Mouse (Mus musculus): ENCODE results near the gene Ptgis. TPM values are rescaled to one million over a fixed set of nuclear protein-coding genes. Genes with fewer than 3 reads are reported as not detected.

Ptgis gene
- polyA plus RNA-seq (2016; fragmentation: Nextera tagmentation; extraction: Ambion mirVana): 2.4 and 2.9 TPM in 2 replicates

DNA sequence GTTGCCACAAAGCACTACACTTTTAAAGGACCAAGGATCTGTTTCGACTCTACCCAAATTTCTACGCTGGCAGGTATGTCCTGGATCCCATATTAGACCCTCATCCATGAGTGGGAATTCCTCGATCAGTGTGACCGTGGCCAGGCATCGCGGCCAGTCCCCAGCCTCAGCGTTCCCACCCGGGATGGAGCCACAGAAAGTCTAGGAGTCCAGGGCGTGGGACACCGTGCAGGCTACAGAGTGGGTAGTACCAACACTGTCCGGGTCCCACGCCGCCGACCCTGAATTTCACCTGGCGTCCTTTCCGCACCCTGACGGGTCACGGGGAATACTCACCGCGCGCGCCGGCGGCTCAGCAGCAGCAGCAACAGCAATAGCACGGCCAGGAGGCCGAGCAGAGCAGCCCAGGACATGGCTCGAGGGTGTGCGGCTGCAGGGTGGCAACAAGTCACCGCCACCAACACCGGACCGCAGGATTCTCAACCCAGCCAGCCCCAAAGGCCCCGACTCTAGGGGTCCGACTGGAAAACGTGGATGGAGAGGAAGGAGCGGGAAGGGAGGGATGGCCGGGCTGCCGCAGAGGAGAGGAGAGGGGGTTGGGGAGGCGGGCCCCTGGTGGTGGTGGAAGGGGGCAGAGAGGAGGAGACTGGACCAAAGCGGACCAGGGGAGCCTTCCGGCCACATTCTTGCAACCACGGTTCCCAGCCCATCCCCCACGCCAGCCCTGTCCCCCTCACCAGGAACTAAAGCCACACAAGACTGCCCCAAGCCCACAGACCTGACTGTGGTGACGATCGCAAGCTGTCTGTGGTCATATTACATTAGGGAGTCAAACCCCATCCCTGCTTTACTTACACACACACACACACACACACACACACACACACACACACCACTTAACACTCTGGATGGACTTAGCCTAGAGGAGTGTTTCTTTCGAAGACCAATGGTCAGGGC, at the start of gene Ptgis:
Gene Ptgis (minus strand): TSS at position 597 of the 957 bp plus-strand sequence.
- Histone ChIP-seq H3K36me3 (no peaks in the 10 kb centered on the region), H3K4me2 (peak within 1 kb of the TSS; percentile 54), H3K27ac (no peak within 1 kb of the TSS), H3K4me1 (peaks cover 6% of the 10 kb centered on the region; the same call in 1 of the 2 replicates), H3K9ac (0 out of 2 replicates have a peak within 1 kb of the TSS, but pooled peaks have one; percentile 27), H3K4me3 (peak within 1 kb of the TSS; percentile 37), H3K9me3 (replicated peaks) (peaks cover 5% of the 10 kb centered on the region), H3K27me3 (replicated peaks) (peaks cover 48% of the 10 kb centered on the region)
- no peak for ATAC-seq
- WGBS (ENCODE audit: insufficient replicate concordance): 5% methylated on average over 44 of the region's 45 CpGs

DNA sequence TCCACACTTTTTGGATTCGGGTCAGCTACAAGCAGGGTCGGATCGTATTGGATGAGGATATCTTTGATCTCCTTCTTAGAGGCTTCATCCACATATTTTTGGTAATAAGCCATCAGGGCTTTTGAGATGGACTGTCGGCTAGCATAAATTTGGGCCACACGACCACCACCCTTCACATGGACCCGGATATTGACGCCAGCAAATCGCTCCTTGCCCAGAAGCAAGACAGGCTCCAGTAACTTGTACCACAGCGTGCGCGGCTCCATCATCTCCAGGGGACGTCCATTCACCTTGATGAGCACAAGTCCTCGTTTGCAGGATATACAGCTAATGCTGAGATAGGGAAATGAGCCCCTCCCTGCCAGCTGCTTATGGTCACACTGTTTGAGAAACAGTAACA, 41.1 kb upstream of the Ptgis start:
- H3K4me3 ChIP-seq: no peak overlapping the region
- WGBS (ENCODE audit: insufficient replicate concordance): 77% methylated on average over 13 of the region's 13 CpGs
- H3K4me1 ChIP-seq: peaks cover 9% of the 10 kb centered on the region
- no peaks in the 10 kb centered on the region for H3K9me3 ChIP-seq (replicated peaks)
- no peaks in the 10 kb centered on the region for H3K36me3 ChIP-seq
- no peak overlapping the region for H3K4me2 ChIP-seq
- peaks cover 8% of the 10 kb centered on the region for H3K27me3 ChIP-seq (replicated peaks)
- H3K27ac ChIP-seq: no peak overlapping the region
- H3K9ac ChIP-seq: no peak overlapping the region
- ATAC-seq: no peak

DNA sequence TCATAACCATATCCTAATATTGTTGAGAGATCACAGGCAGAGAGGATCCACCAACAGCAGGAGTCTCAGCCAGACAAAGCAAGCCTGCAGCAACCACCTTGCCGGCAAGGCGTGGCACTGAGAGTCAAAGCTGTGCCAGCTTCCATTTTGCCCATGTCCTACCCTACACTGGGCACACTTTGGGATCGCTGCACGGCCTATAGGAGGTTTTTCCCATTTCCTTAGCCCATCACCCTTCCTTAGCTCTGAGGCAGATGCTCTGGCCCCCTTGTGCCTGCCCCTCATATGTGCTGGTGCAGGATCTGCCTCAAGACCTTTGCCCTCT, 40.5 kb upstream of the Ptgis start:
- no peak overlapping the region for H3K27ac ChIP-seq
- 64% methylated on average over 4 of the region's 4 CpGs for WGBS (ENCODE audit: insufficient replicate concordance)
- no peak overlapping the region for H3K9ac ChIP-seq
- peaks cover 8% of the 10 kb centered on the region for H3K27me3 ChIP-seq (replicated peaks)
- no peaks in the 10 kb centered on the region for H3K36me3 ChIP-seq
- no peaks in the 10 kb centered on the region for H3K9me3 ChIP-seq (replicated peaks)
- no peak overlapping the region for H3K4me3 ChIP-seq
- ATAC-seq: peak; percentile 52; the same call in 1 of the 2 replicates
- H3K4me1 ChIP-seq: peaks cover 9% of the 10 kb centered on the region
- 0 out of 2 replicates have a peak overlapping the region, but pooled peaks have one; percentile 1 for H3K4me2 ChIP-seq

DNA sequence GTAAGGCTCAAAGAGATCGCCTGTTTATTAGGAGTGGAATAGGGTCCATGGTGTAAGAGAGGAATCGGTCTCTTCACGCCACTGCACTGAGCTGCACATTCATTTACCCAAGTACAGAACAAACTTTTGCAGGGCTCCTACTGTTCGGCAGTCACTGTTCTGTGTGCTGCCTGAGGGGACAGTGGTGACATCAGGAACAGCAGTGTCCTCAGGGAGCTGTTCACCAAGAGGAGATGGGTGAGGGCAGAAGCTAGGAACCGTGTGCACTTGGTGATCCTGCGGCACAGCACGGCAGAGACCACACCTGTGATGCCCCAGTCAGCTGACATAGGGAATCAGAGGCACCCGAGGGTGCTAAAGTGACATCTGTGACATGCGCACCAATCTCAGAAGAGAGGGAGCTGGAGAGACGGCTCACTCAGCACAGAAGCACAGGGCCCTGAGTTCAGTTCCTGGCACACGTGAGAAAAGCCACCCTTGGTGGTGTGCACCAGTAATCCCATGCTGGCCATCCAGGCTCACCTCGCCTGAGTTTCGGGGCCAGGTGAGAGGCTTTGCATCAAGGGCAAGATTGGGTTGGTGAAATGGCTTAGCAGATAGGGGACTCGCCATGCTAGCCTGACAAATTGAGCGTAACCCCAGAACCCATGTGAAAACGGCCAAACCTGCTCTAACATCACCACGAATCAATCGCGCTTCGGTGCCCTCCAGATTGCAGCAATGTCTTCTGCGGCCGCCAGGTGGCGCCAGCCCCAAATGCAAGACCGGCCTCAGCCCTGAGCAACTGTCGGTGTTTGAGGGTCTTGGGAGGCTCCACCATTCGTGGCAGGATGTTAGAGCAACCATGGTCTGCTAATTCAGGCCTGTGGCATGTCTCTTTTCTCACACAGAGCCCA, 39.9 kb upstream of the Ptgis start:
- H3K4me2 ChIP-seq: 0 out of 2 replicates have a peak overlapping the region, but pooled peaks have one; percentile 1
- peaks cover 8% of the 10 kb centered on the region for H3K27me3 ChIP-seq (replicated peaks)
- no peaks in the 10 kb centered on the region for H3K36me3 ChIP-seq
- H3K4me1 ChIP-seq: peaks cover 9% of the 10 kb centered on the region
- H3K9ac ChIP-seq: no peak overlapping the region
- no peak overlapping the region for H3K27ac ChIP-seq
- no peaks in the 10 kb centered on the region for H3K9me3 ChIP-seq (replicated peaks)
- ATAC-seq: peak; percentile 68; the same call in 1 of the 2 replicates
- 40% methylated on average over 26 of the region's 26 CpGs for WGBS (ENCODE audit: insufficient replicate concordance)
- H3K4me3 ChIP-seq: no peak overlapping the region

DNA sequence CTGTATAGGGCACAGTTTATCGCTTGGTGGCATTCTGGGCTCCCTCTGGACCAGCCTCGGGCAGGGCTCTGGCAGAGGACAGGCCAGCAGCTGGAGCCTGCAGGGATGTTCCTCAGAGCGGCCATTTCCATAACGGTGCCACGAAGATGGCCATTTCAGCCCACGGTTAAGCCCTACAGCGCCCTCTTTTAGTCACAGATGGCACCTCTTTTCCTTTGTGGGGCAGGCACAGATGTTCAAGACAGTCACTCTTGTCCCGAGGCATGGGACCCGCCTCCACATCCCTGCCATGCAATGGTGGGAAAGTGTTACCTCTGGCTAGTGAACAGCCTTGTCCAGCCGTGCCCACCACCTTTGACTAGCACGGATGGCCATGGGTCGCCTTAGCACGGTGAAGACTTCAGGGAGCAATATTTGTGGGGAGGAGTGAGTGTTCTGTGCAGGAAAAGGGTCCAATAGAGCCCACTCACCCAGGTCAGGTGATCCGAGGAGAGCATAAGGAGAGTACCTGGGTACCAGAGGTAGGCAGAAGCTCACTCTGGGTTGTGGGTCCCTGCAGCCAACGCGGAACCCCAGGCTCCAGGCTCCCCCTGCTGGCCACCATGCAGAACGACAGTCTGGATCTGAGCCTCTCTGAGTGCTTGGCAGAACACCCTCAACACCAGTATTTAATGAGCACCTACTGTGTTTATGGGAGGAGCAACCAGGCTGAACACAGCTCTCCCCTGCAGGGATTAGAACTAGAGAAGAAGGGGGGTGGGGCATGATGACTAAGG, 38.5 kb upstream of the Ptgis start:
- ATAC-seq: 0 out of 2 replicates have a peak, but pooled peaks have one; percentile 33
- H3K9ac ChIP-seq: no peak overlapping the region
- H3K4me1 ChIP-seq: peaks cover 9% of the 10 kb centered on the region
- 48% methylated on average over 17 of the region's 17 CpGs for WGBS (ENCODE audit: insufficient replicate concordance)
- H3K4me3 ChIP-seq: no peak overlapping the region
- no peaks in the 10 kb centered on the region for H3K36me3 ChIP-seq
- no peak overlapping the region for H3K4me2 ChIP-seq
- no peak overlapping the region for H3K27ac ChIP-seq
- peaks cover 8% of the 10 kb centered on the region for H3K27me3 ChIP-seq (replicated peaks)
- no peaks in the 10 kb centered on the region for H3K9me3 ChIP-seq (replicated peaks)

DNA sequence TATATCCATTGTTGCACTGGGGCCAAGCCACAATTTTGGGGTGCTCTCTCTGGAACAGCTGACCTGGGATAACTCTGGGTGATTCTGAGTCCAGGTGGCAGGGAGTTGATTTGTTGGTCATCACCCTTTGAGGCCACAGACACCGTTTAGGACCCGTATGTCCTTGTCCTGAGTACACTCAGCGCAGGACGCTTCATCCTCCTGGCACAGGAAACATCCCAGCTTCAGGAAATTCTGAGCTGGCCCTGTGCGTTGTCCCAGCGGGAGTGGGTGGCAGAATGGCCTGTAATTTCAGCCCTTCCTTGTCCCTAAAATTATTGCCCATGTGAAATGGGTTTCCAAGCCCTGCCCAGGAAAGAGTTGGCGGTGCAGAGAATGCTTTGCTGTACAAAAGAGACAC, 37.6 kb upstream of the Ptgis start:
- no peak for ATAC-seq
- Histone ChIP-seq H3K4me2 (no peak overlapping the region), H3K4me1 (peaks cover 9% of the 10 kb centered on the region), H3K27ac (no peak overlapping the region), H3K36me3 (no peaks in the 10 kb centered on the region), H3K9me3 (replicated peaks) (no peaks in the 10 kb centered on the region), H3K4me3 (no peak overlapping the region), H3K27me3 (replicated peaks) (peaks cover 8% of the 10 kb centered on the region), H3K9ac (no peak overlapping the region)
- 71% methylated on average over 7 of the region's 7 CpGs for WGBS (ENCODE audit: insufficient replicate concordance)

DNA sequence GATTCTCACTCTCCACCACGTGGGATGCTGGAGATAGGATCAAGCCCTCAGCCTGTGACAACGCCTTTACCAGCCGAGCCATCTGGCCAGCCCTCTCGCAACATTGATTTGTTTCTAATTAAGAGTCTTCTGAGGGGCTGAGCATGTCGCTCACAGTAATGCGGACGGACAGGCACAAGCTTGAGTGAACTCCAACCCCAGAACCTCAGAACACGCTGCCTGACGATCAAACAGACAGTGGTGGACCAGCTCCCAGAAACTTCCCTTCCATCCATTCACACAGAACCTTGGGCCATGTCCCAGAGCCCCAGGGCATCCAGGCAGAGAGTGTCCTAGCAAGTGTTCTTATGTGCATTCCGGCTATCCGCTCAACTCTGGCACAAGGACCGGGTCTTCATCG, 36.6 kb upstream of the Ptgis start:
- Histone ChIP-seq H3K4me2 (no peak overlapping the region), H3K27me3 (replicated peaks) (peaks cover 8% of the 10 kb centered on the region), H3K36me3 (no peaks in the 10 kb centered on the region), H3K4me1 (peaks cover 9% of the 10 kb centered on the region), H3K9ac (no peak overlapping the region), H3K27ac (no peak overlapping the region), H3K9me3 (replicated peaks) (no peaks in the 10 kb centered on the region), H3K4me3 (no peak overlapping the region)
- WGBS (ENCODE audit: insufficient replicate concordance): 71% methylated on average over 13 of the region's 13 CpGs
- ATAC-seq: no peak

DNA sequence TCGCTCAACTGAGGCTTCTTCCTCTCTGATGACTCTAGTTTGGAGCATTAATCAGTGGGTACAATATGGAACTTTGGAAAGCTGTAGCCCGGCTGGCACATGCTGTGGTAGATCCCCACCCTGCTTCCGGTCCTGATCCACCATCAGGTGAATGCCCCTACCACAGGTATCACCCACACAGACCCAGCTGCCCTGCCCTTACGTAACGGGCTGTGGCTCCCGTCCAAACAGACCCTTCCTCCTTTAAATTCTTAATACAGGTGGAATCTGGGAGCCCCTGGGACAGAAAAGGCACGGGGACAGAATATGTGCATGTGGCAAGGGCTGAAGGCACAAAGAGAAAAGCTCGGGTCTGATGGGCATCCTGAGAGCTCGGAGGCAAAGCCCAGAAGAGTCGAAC, 35.5 kb upstream of the Ptgis start:
- Histone ChIP-seq H3K27ac (no peak overlapping the region), H3K36me3 (no peaks in the 10 kb centered on the region), H3K27me3 (replicated peaks) (peaks cover 8% of the 10 kb centered on the region), H3K9me3 (replicated peaks) (no peaks in the 10 kb centered on the region), H3K4me3 (no peak overlapping the region), H3K4me1 (peaks cover 6% of the 10 kb centered on the region), H3K9ac (no peak overlapping the region), H3K4me2 (no peak overlapping the region)
- 70% methylated on average over 10 of the region's 10 CpGs for WGBS (ENCODE audit: insufficient replicate concordance)
- ATAC-seq: no peak

DNA sequence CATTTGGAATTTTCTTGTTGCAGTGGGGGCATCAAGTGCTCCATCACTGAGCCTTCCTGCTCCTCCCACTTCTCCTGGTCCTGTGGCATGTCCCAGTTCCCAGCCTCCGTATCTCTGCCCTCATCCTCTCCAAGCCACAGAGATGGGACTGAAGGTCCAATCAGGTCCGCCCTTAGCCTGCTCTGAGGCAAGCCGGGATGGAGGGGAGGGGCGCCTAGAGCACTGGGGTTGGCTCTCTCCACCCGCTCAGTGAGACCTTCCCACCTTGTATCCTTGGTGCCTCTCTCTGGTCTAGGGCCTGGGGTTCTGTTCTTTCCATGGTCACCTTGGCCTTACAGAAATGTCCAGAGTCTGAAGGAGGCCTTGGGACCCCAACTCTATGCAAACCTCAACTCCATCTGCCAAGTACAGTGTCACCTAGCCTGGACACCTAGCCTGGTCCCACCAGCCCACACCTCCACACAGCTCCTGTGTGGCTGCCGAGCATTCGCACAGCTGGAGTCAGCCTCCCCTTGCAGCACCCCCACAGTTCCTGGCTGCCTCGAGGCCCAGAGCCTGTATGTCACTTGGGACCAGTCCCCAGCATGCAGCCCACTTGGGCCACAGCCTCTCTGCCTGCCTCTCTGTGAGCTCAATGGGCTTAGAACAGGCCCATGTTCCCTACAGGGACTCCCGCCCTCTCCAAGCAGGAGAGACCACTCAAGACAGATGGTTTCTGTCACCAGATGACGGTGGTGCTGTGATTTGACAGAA, 34.5 kb upstream of the Ptgis start:
- Histone ChIP-seq H3K4me1 (no peaks in the 10 kb centered on the region), H3K4me3 (no peak overlapping the region), H3K4me2 (no peak overlapping the region), H3K9me3 (replicated peaks) (no peaks in the 10 kb centered on the region), H3K9ac (no peak overlapping the region), H3K27ac (no peak overlapping the region), H3K27me3 (replicated peaks) (peaks cover 1% of the 10 kb centered on the region; the same call in 1 of the 2 replicates), H3K36me3 (no peaks in the 10 kb centered on the region)
- ATAC-seq: no peak
- WGBS (ENCODE audit: insufficient replicate concordance): 61% methylated on average over 10 of the region's 10 CpGs

DNA sequence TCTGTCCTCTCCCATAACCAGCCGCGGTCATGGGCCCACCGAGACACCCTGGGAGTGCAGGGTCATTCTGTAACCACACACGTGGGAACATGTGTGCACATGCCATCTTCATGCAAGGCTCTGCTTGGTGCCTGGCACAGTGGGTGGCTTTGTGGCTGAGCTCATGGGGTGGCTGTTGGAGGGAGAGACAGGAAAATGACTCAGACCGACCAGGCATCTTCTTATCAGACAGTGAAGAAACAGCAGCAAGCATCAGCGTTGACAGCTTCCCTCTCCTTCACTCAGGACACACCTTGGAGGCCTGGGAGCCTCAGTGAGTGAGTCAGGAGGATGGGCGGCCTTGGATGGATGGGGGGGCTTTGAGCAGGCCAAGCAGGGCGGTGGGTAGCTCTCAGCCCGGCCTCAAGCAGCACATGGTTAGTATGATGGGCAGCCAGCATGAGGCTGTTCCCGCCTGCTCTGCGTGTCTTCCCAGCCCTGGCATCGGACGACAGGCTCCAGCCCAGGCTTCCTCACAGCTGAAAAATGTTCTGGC, 32.9 kb upstream of the Ptgis start:
- ATAC-seq: no peak
- Histone ChIP-seq H3K27me3 (replicated peaks) (no peaks in the 10 kb centered on the region), H3K27ac (no peak overlapping the region), H3K4me2 (no peak overlapping the region), H3K36me3 (no peaks in the 10 kb centered on the region), H3K4me1 (no peaks in the 10 kb centered on the region), H3K9ac (no peak overlapping the region), H3K4me3 (no peak overlapping the region), H3K9me3 (replicated peaks) (no peaks in the 10 kb centered on the region)
- WGBS (ENCODE audit: insufficient replicate concordance): 60% methylated on average over 13 of the region's 13 CpGs

DNA sequence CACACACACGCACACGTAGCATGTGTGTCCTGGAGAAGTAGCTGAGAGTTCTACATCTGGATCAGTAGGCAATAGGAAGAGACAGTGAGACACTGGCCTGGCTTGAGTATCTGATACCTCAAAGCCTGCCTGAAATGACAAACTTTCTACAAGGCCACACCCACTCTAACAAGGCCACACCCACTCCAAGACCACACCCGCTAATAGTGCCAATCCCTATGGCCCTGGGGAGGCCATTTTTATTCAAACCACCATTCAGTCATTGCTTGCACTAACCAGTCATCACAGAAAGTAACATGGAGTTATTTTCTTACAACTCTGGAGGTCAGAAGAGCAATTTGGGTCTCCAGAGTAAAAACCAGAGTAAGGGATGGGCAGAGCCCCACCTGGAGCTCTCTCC, 32.3 kb upstream of the Ptgis start:
- no peak overlapping the region for H3K4me2 ChIP-seq
- no peak for ATAC-seq
- H3K27me3 ChIP-seq (replicated peaks): no peaks in the 10 kb centered on the region
- no peak overlapping the region for H3K4me3 ChIP-seq
- H3K27ac ChIP-seq: no peak overlapping the region
- no peaks in the 10 kb centered on the region for H3K9me3 ChIP-seq (replicated peaks)
- 64% methylated on average over 3 of the region's 3 CpGs for WGBS (ENCODE audit: insufficient replicate concordance)
- H3K4me1 ChIP-seq: no peaks in the 10 kb centered on the region
- H3K9ac ChIP-seq: no peak overlapping the region
- H3K36me3 ChIP-seq: no peaks in the 10 kb centered on the region

All from liver, embryonic 12.5 days (tissue).